Mouse (Mus musculus): ENCODE measurements around the gene Vmn1r193.
"Not testable (repeated sequence)": the region's sequence is repeated elsewhere in the genome, so short reads cannot be mapped to it uniquely, and the experiment has no call there.

- not testable (repeated sequence) for TF ChIP-seq EP300, CTCF (IDR thresholded peaks at IDR 0.05)
Measured at GRCm38 (mm10) chr13:22270222-22270621, 47.3 kb upstream of the Vmn1r193 start, which contains the start of gene Vmn1r195.
